Comparison of ENCODE assay signal across 12 mouse cellular contexts in genomic region chr2:35110521-35110920, GRCm38 (mm10). TPM values are rescaled to one million over a fixed set of nuclear protein-coding genes. Genes with fewer than 3 reads are reported as not detected.
A peak's percentile ranks its signal among the peaks of the same experiment; 100 is the strongest.
DNase-seq lines count a peak whose midpoint lies in the region; ATAC-seq lines count a peak whose summit lies in the region.
"Had no signal": no experiment of that assay in that cellular context is flagged by ENCODE, and none has a peak within 500 bp of the region (broad histone marks: within the 10 kb centered on the region; RNA-seq: fewer than 3 reads in every experiment).

No protein-coding gene starts in this region.

- H3K36me3 ChIP-seq in heart, embryonic 16.5 days (ENCODE audit: control insufficient read depth, insufficient read depth): 0 out of 2 replicates have a peak, but pooled peaks cover 4% of the 10 kb centered on the region
- peaks cover 6% of the 10 kb centered on the region for H3K36me3 ChIP-seq in limb, embryonic 10.5 days

- H3K4me3 ChIP-seq in heart, embryonic 16.5 days (ENCODE audit: low read length): no peak overlapping the region
- H3K4me3 ChIP-seq in limb, embryonic 10.5 days: 0 out of 2 replicates have a peak overlapping the region, but pooled peaks have one; percentile 91

- 48% methylated on average over 2 of the region's 2 CpGs for WGBS in heart, embryonic 16.5 days
- 80% methylated on average over 2 of the region's 2 CpGs for WGBS in limb, embryonic 10.5 days

- no peak for ATAC-seq in heart, embryonic 16.5 days (replicated peaks; ENCODE audit: extremely low read depth, insufficient read depth, low FRiP score)
- peak; percentile 30 for ATAC-seq in CD4-positive, CD25-positive, alpha-beta regulatory T cell, adult 4 months

- peak overlapping the region; percentile 40 for H3K4me2 ChIP-seq in heart, embryonic 16.5 days (ENCODE audit: low read depth, low read length)

- no peak overlapping the region for H3K9ac ChIP-seq in heart, embryonic 16.5 days (ENCODE audit: low read length)

- no peaks in the 10 kb centered on the region for H3K9me3 ChIP-seq in heart, embryonic 16.5 days (replicated peaks; ENCODE audit: control insufficient read depth, low read length)
- H3K9me3 ChIP-seq in limb, embryonic 10.5 days (replicated peaks): no peaks in the 10 kb centered on the region

- no peak for DNase-seq in heart, postnatal 14 days
- peak; percentile 33 for DNase-seq in 3T3-L1 (ENCODE audit: low read depth, low spot score)
- no peak for DNase-seq in limb, embryonic 10.5 days (ENCODE audit: low spot score)
- DNase-seq in adrenal gland, adult (ENCODE audit: inconsistent age in 2 of 2, low spot score in 1 of 2): no peak
- DNase-seq in right cerebral cortex, adult 18-20 months: no peak
- DNase-seq in right cerebral cortex, postnatal 10 days (ENCODE audit: low spot score in 2 of 2): no peak
- DNase-seq: kidney, adult 9 months had no signal

- H3K4me1 ChIP-seq in heart, embryonic 16.5 days (ENCODE audit: control insufficient read depth, insufficient read depth, low read length): peaks cover 8% of the 10 kb centered on the region
- H3K4me1 ChIP-seq in limb, embryonic 10.5 days: peaks cover 12% of the 10 kb centered on the region

- intact Hi-C loops in heart, postnatal 14 days (cut with DNase I): loop anchor here (5.0 kb wide), 1 partner anchor 222 kb away; no protein-coding TSS in a partner anchor

- H3K27me3 ChIP-seq in heart, embryonic 16.5 days (ENCODE audit: control insufficient read depth, insufficient read depth, low read length): no peaks in the 10 kb centered on the region
- no peaks in the 10 kb centered on the region for H3K27me3 ChIP-seq in limb, embryonic 10.5 days (ENCODE audit: low read depth, poor library complexity, severe bottlenecking)
- H3K27me3 ChIP-seq: Patski had no signal

- H3K27ac ChIP-seq in heart, embryonic 16.5 days (ENCODE audit: low read length): no peak overlapping the region
- H3K27ac ChIP-seq in limb, embryonic 10.5 days: no peak overlapping the region

RNA-seq across cellular contexts. Expression of gene Cntrl, which starts 1.2 kb away (rescaled TPM):
- polyA plus RNA-seq in heart, embryonic 16.5 days (2015; fragmentation: Nextera tagmentation; extraction: Ambion mirVana): 19.7 and 21.3 TPM in 2 replicates
- 1 to 10 TPM; 8.7 to 9.2 TPM for total RNA-seq in heart, postnatal 14 days (2021)
- polyA plus RNA-seq in CD4-positive, CD25-positive, alpha-beta regulatory T cell, adult 4 months (2017; shearing (Covaris generic)): 100 to 1,000 TPM; 161 to 175 TPM
- 22.4 and 31.2 TPM in 2 replicates for polyA plus RNA-seq in limb, embryonic 10.5 days (2016; fragmentation: Nextera tagmentation; extraction: Ambion mirVana)

RNA-seq across cellular contexts. Expression of gene AI182371, which starts 9.2 kb away (rescaled TPM):
- polyA plus RNA-seq in heart, embryonic 16.5 days (2015; fragmentation: Nextera tagmentation; extraction: Ambion mirVana): 0.10 and 0.42 TPM in 2 replicates
- total RNA-seq in heart, postnatal 14 days (2021): under 1 TPM; 0.12 to 0.22 TPM
- under 1 TPM; 0.73 to 0.87 TPM for polyA plus RNA-seq in CD4-positive, CD25-positive, alpha-beta regulatory T cell, adult 4 months (2017; shearing (Covaris generic))
- 0.45 TPM in 1 of 2 replicates, not detected in the other for polyA plus RNA-seq in limb, embryonic 10.5 days (2016; fragmentation: Nextera tagmentation; extraction: Ambion mirVana)

RNA-seq across cellular contexts. Expression of gene Hc, which starts 49.3 kb away (rescaled TPM):
- 0.09 and 0.35 TPM in 2 replicates for polyA plus RNA-seq in heart, embryonic 16.5 days (2015; fragmentation: Nextera tagmentation; extraction: Ambion mirVana)
- total RNA-seq in heart, postnatal 14 days (2021): not detected
- under 1 TPM; 0.10 to 0.44 TPM for polyA plus RNA-seq in CD4-positive, CD25-positive, alpha-beta regulatory T cell, adult 4 months (2017; shearing (Covaris generic))
- polyA plus RNA-seq in limb, embryonic 10.5 days (2016; fragmentation: Nextera tagmentation; extraction: Ambion mirVana): not detected in 2 replicates
- total RNA-seq: common myeloid progenitor, adult 5-6 weeks; megakaryocyte-erythroid progenitor cell, adult 5-6 weeks had no signal
- polyA plus RNA-seq: Patski had no signal
